Mouse (Mus musculus) ES-Bruce4 (cell line): ENCODE results near the gene Smurf2.

ENCODE experiments used
- CTCF ChIP-seq: IDR thresholded peaks from one replicate; pipeline ENCODE4 v1.8.1; 2011; ENCODE audit warnings: low read depth, low read length
- POLR2A ChIP-seq: IDR thresholded peaks from one replicate; pipeline ENCODE4 v1.8.1; 2011; ENCODE audit warnings: low read length; ENCODE audit not compliant: insufficient read depth

DNA sequence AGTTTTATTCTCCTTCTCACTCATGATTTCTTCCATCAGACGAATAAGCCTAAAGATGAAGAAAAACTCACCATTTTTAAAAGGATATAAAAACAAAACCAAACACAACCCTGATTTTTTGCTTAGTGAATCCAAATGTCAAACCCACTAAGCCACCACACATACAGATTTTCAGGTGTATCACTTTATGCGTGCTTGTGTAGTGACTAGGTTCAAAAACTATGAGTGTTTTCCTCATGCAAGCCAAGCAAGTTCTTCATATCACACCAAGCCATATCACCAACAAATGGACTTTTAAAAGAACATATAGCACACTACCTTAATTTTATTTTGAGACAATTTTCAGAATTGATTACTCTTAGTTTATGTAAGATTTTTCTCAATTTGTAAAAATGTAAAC is 136.0 kb downstream of the Smurf2 start:
- no peak for TF ChIP-seq CTCF
- TF ChIP-seq POLR2A = no peak
